Mouse (Mus musculus) heart, embryonic 12.5 days (tissue): ENCODE measurements at regions not wholly inside any gene's neighbourhood (a gene's known extent, or its start where the extent isn't known, plus 50 kb on each side); places are given as distances from the start of the nearest gene placed in this dataset.

Source experiments
- ATAC-seq: fragments of 200-750 bp; cut with Nextera tagmentation; 2 replicates; pipeline ENCODE4 v1.8.0; 2017; ENCODE audit warnings: moderate TSS enrichment, moderate library complexity; ENCODE audit not compliant: insufficient number of reproducible peaks, low FRiP score
- H3K27ac ChIP-seq: fragments of 300-500 bp; sonication (generic); 2 replicates; pipeline ENCODE4 v1.5.1; 2016; ENCODE audit warnings: mild to moderate bottlenecking, moderate library complexity; ENCODE audit not compliant: poor library complexity, severe bottlenecking
- H3K27me3 ChIP-seq: fragments of 300-500 bp; sonication (generic); replicated peaks from 2 replicates; pipeline ENCODE4 v1.6.1; 2016; ENCODE audit warnings: mild to moderate bottlenecking, moderate library complexity
- H3K36me3 ChIP-seq: fragments of 300-500 bp; sonication (generic); 2 replicates; pipeline ENCODE4 v1.6.1; 2016; ENCODE audit warnings: mild to moderate bottlenecking, moderate library complexity
- H3K4me1 ChIP-seq: fragments of 300-500 bp; sonication (generic); replicated peaks from 2 replicates; pipeline ENCODE4 v1.6.1; 2016; ENCODE audit warnings: mild to moderate bottlenecking
- H3K4me2 ChIP-seq: fragments of 300-500 bp; sonication (generic); 2 replicates; pipeline ENCODE4 v1.6.1; 2016; ENCODE audit warnings: mild to moderate bottlenecking, moderate library complexity
- H3K4me3 ChIP-seq: fragments of 300-500 bp; sonication (generic); 2 replicates; pipeline ENCODE4 v1.5.1; 2016; ENCODE audit warnings: mild to moderate bottlenecking
- H3K9ac ChIP-seq: fragments of 300-500 bp; sonication (generic); 2 replicates; pipeline ENCODE4 v1.6.1; 2016; ENCODE audit warnings: mild to moderate bottlenecking, moderate library complexity
- H3K9me3 ChIP-seq: fragments of 300-500 bp; sonication (generic); replicated peaks from 2 replicates; pipeline ENCODE4 v1.6.1; 2016; ENCODE audit warnings: mild to moderate bottlenecking, moderate library complexity
- WGBS: fragments of 180-500 bp; shearing (Covaris S2); methylation state at CpG from one replicate; pipeline ENCODE4 v1.1.7; 2016; 5-methylcytosine and 5-hydroxymethylcytosine counted together

DNA sequence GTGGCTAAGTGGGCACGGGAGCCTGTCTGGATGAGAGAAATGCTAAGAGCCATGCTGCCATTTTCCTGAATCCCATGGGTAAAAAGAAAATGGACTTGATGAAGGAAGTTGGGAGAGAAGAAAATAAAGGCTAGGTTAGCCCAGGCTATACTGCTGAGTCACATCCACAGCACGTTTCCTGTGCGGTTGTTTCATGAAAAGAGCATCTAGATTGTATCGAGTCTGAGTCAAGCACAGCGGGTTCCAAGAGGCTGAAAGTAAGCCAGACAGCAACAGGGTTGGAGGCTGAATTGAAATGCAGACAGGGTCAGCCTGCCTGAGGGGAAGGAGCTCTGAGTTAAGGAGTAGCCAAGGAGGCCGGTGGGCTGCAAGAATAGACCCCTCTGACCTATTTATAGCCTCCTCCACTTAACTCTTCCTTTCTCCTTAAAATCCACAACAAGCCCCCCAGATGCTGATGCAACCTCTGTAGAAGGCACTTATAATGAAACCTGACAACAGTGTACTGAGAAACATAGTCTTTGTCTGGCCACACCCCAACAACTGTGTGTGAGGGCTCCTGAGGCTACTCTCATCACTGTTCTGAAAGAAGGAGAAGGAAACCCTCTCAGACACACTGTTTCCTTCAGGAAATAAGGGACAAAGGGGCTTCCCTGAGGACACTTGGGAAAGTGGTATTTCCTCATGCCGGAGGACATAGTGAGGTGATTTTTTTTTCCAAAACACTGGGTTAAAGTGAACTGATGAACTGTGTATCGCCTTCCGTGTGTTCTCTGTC lies 98.7 kb upstream of the Plcb4 start:
- peaks cover 6% of the 10 kb centered on the region for H3K9me3 ChIP-seq
- no peak overlapping the region for H3K27ac ChIP-seq
- H3K36me3 ChIP-seq, result no peaks in the 10 kb centered on the region
- no peak overlapping the region for H3K4me3 ChIP-seq
- H3K4me1 ChIP-seq, result peaks cover 4% of the 10 kb centered on the region; the same call in 1 of the 2 replicates
- H3K4me2 ChIP-seq, result no peak overlapping the region
- no peak for ATAC-seq
- H3K27me3 ChIP-seq, result no peaks in the 10 kb centered on the region
- no peak overlapping the region for H3K9ac ChIP-seq
- 73% methylated on average over 9 of the region's 9 CpGs for WGBS

DNA sequence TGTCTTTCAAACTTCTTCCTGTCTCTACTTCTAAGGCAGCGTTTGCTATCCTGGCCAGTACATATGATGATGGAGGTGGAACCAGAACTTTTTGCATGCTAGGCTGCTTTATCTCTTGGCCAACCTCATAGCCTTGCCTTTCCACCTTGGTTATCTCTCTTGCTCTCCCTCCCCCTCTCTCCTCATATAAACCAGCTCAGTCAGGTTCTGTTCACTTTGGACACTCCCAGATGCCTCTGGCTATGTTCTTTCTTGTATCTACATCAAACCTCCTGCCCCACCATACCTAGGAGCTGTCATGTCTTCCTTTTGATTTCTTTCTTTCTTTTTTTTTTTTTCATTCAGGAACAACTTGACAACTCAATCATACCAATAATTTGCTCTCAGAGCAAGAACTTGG lies 98.0 kb upstream of the Plcb4 start:
- Histone ChIP-seq H3K27ac (no peak overlapping the region), H3K4me1 (peaks cover 4% of the 10 kb centered on the region; the same call in 1 of the 2 replicates), H3K27me3 (no peaks in the 10 kb centered on the region), H3K4me3 (no peak overlapping the region), H3K9ac (no peak overlapping the region), H3K9me3 (peaks cover 6% of the 10 kb centered on the region), H3K4me2 (no peak overlapping the region), H3K36me3 (no peaks in the 10 kb centered on the region)
- WGBS, result 64% methylated on average over 1 of the region's 1 CpGs
- no peak for ATAC-seq

- 32% methylated on average over 7 of the region's 7 CpGs for WGBS
- no peak overlapping the region for H3K27ac ChIP-seq
- no peak for ATAC-seq
Observed at GRCm38 (mm10) chr2:135561716-135562115, 97.1 kb upstream of the Plcb4 start.

GRCm38 (mm10) chr2:135562140-135562890 lies 96.5 kb upstream of the Plcb4 start:
- WGBS, result 68% methylated on average over 10 of the region's 10 CpGs
- no peak overlapping the region for H3K27ac ChIP-seq
- ATAC-seq, result no peak

More at GRCm38 (mm10) chr2:135561716-135562115, 97.1 kb upstream of the Plcb4 start:
- H3K9me3 ChIP-seq, result peaks cover 6% of the 10 kb centered on the region
- H3K4me3 ChIP-seq, result no peak overlapping the region
- H3K4me2 ChIP-seq, result no peak overlapping the region
- no peaks in the 10 kb centered on the region for H3K27me3 ChIP-seq
- H3K36me3 ChIP-seq, result no peaks in the 10 kb centered on the region
- peaks cover 4% of the 10 kb centered on the region; the same call in 1 of the 2 replicates for H3K4me1 ChIP-seq
- no peak overlapping the region for H3K9ac ChIP-seq

DNA sequence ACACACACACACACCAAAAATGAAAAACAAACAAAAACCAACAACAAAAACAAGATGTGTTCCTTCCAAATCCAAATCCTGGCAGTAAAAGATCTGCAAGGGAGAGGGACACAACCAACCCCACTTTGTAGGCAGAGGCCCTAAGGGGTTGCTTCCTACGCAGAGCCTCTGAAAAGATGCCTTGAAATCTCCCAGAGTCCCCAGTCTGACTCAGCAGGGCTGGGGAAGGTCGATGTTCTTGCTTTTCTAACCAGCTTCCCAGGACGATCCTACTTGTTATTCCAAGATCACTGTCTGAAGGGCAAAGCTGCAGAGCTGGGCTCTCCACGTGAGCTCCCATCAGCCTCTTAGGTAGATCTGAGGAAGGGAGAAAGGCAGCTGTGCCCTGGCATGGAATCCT lies 94.6 kb upstream of the Plcb4 start:
- H3K27ac ChIP-seq, result no peak overlapping the region
- WGBS, result 42% methylated on average over 4 of the region's 4 CpGs
- no peaks in the 10 kb centered on the region for H3K36me3 ChIP-seq
- H3K4me1 ChIP-seq, result peaks cover 7% of the 10 kb centered on the region; the same call in 1 of the 2 replicates
- H3K9ac ChIP-seq, result no peak overlapping the region
- no peaks in the 10 kb centered on the region for H3K9me3 ChIP-seq
- no peaks in the 10 kb centered on the region for H3K27me3 ChIP-seq
- H3K4me3 ChIP-seq, result no peak overlapping the region
- H3K4me2 ChIP-seq, result no peak overlapping the region
- ATAC-seq, result no peak

More at GRCm38 (mm10) chr2:135562140-135562890, 96.5 kb upstream of the Plcb4 start:
- Histone ChIP-seq H3K4me1 (peaks cover 7% of the 10 kb centered on the region; the same call in 1 of the 2 replicates), H3K4me3 (no peak overlapping the region), H3K27me3 (no peaks in the 10 kb centered on the region), H3K9ac (no peak overlapping the region), H3K4me2 (no peak overlapping the region), H3K9me3 (peaks cover 6% of the 10 kb centered on the region), H3K36me3 (no peaks in the 10 kb centered on the region)

- Histone ChIP-seq H3K27ac (no peak overlapping the region), H3K27me3 (no peaks in the 10 kb centered on the region), H3K36me3 (no peaks in the 10 kb centered on the region), H3K4me2 (no peak overlapping the region), H3K4me3 (no peak overlapping the region), H3K9ac (no peak overlapping the region), H3K9me3 (no peaks in the 10 kb centered on the region), H3K4me1 (0 out of 2 replicates have a peak, but pooled peaks cover 3% of the 10 kb centered on the region)
- WGBS, result 66% methylated on average over 2 of the region's 2 CpGs
- ATAC-seq, result no peak
Observed at GRCm38 (mm10) chr2:135568350-135568749, 90.5 kb upstream of the Plcb4 start.

GRCm38 (mm10) chr2:135571599-135571998 lies 87.2 kb upstream of the Plcb4 start:
- no peak overlapping the region for H3K9ac ChIP-seq
- no peaks in the 10 kb centered on the region for H3K27me3 ChIP-seq
- H3K36me3 ChIP-seq, result no peaks in the 10 kb centered on the region
- 73% methylated on average over 5 of the region's 5 CpGs for WGBS
- H3K4me3 ChIP-seq, result no peak overlapping the region
- H3K4me2 ChIP-seq, result no peak overlapping the region
- no peak overlapping the region for H3K27ac ChIP-seq
- no peak for ATAC-seq
- no peaks in the 10 kb centered on the region for H3K9me3 ChIP-seq
- 0 out of 2 replicates have a peak, but pooled peaks cover 3% of the 10 kb centered on the region for H3K4me1 ChIP-seq

DNA sequence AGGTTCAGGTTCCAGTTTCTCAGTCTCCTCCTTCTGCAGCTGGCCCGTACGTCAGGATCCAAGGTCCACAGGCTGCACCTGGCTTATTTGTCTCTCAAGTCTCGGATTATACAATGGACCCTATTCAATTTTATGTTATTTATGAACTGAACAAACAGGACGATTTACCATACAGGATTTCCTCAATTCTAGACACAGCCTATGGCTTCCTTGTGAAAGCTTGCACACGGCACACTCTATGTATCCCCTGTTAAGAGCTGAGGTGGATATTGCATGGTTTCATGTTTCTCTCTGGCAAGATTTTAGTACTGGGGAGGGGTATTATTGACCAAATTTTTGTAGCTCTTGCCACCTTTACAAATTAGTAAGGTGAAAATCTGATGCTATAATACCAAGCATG lies 81.6 kb upstream of the Plcb4 start:
- Histone ChIP-seq H3K4me3 (no peak overlapping the region), H3K9me3 (no peaks in the 10 kb centered on the region), H3K27me3 (no peaks in the 10 kb centered on the region), H3K27ac (no peak overlapping the region), H3K4me1 (no peaks in the 10 kb centered on the region), H3K9ac (no peak overlapping the region), H3K4me2 (no peak overlapping the region), H3K36me3 (no peaks in the 10 kb centered on the region)
- 83% methylated on average over 5 of the region's 5 CpGs for WGBS
- no peak for ATAC-seq

GRCm38 (mm10) chr2:135578135-135578534 lies 80.7 kb upstream of the Plcb4 start:
- H3K27me3 ChIP-seq, result no peaks in the 10 kb centered on the region
- no peaks in the 10 kb centered on the region for H3K36me3 ChIP-seq
- no peak overlapping the region for H3K9ac ChIP-seq
- H3K9me3 ChIP-seq, result no peaks in the 10 kb centered on the region
- H3K4me3 ChIP-seq, result no peak overlapping the region
- no peak overlapping the region for H3K4me2 ChIP-seq
- no peak for ATAC-seq
- H3K4me1 ChIP-seq, result no peaks in the 10 kb centered on the region
- 40% methylated on average over 5 of the region's 5 CpGs for WGBS
- no peak overlapping the region for H3K27ac ChIP-seq

GRCm38 (mm10) chr2:135579514-135579913 lies 79.3 kb upstream of the Plcb4 start:
- Histone ChIP-seq H3K4me1 (no peaks in the 10 kb centered on the region), H3K9ac (no peak overlapping the region), H3K27ac (no peak overlapping the region), H3K9me3 (no peaks in the 10 kb centered on the region), H3K27me3 (no peaks in the 10 kb centered on the region), H3K4me3 (no peak overlapping the region), H3K4me2 (no peak overlapping the region), H3K36me3 (no peaks in the 10 kb centered on the region)
- ATAC-seq, result no peak
- WGBS, result 90% methylated on average over 6 of the region's 6 CpGs

DNA sequence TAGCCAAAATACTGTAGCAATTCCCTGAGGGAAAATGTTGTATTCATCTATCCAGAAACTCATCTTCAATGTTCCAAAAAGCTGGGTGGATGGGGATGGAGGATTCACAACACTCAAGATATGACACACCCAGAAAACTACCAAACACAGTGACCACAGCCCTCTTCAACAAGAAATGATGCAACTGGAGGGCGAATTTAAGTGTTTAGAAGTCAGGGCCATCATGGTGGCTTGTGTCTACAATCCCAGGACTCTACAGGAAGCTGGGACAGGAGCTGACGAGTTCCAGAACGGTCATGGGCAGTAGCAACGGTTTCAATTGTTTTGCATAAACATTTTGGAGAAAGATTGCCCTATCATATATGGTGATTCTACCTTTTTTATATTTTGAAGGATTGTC lies 78.8 kb upstream of the Plcb4 start:
- no peak for ATAC-seq
- 64% methylated on average over 4 of the region's 4 CpGs for WGBS

More for the DNA sequence above, 78.8 kb upstream of the Plcb4 start:
- Histone ChIP-seq H3K4me1 (no peaks in the 10 kb centered on the region), H3K27ac (no peak overlapping the region), H3K4me3 (no peak overlapping the region), H3K27me3 (no peaks in the 10 kb centered on the region), H3K9me3 (no peaks in the 10 kb centered on the region), H3K36me3 (no peaks in the 10 kb centered on the region), H3K4me2 (no peak overlapping the region), H3K9ac (no peak overlapping the region)
